Mouse (Mus musculus) olfactory bulb, adult 2 months (tissue): ENCODE data around the gene Dennd1a.

Experiments
- CTCF ChIP-seq: fragments of 200-500 bp; IDR thresholded peaks from 2 replicates; pipeline ENCODE4 v1.5.1; 2012; ENCODE audit warnings: low read depth, mild to moderate bottlenecking, low read length, moderate library complexity; ENCODE audit not compliant: insufficient read depth
- POLR2A ChIP-seq: fragments of 200-500 bp; IDR thresholded peaks from 2 replicates; pipeline ENCODE4 v1.6.1; 2012; ENCODE audit warnings: mild to moderate bottlenecking, low read depth, low read length, moderate library complexity; ENCODE audit not compliant: insufficient read depth

GRCm38 (mm10) chr2:38221461-38221860 lies 65.7 kb downstream of the Dennd1a start:
- no peak for TF ChIP-seq POLR2A
- no peak for TF ChIP-seq CTCF
